Mouse (Mus musculus): ENCODE measurements around the gene Dnmbp.

DNA sequence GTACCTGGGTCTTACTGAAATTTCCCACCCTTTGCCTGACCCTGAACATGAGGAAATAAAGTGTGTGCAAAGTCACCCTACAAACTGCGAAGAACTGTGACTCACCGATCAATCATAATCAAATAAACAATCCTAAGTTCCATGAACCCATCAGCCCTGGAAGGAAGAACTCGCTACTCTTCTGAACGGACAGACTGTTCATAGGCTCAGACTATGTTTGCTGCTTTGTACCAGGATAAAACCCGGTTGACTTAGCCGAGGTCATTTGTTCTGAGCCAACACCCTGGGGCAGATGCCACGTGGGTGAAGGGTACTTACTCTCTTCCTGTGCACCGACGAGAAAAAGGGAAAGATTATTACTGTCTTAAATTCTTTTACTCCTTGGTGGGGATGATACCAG is 45.2 kb downstream of the Dnmbp start:
- TF ChIP-seq CTCF (IDR thresholded peaks at IDR 0.05; ENCODE audit: extremely low read depth, insufficient read depth, insufficient read length, insufficient replicate concordance) (no peak), POLR2A (IDR thresholded peaks at IDR 0.05; ENCODE audit: low read depth, low read length) (no peak)

All from spleen, adult 2 months (tissue).